Mouse (Mus musculus) erythroid progenitor cell, adult 5-6 weeks (primary cell): ENCODE data around the gene Ugt2b35. TPM values are rescaled to one million over a fixed set of nuclear protein-coding genes. Genes with fewer than 3 reads are reported as not detected.
"Not testable (repeated sequence)": the region's sequence is repeated elsewhere in the genome, so short reads cannot be mapped to it uniquely, and the experiment has no call there.

Experiments
- ATAC-seq: replicated peaks from 2 replicates; pipeline ENCODE4 v1.8.0; 2016; ENCODE audit warnings: moderate number of reproducible peaks, mild to moderate bottlenecking, moderate TSS enrichment, inconsistent platforms; ENCODE audit not compliant: poor library complexity, low FRiP score, severe bottlenecking
- total RNA-seq, 2 experiments: library from RNA; stranded (forward) in 1 of 2; stranded (reverse) in 1 of 2; fragments of 150-400 nt in 1 of 2; fragments of 186-747, 209-891 nt in 1 of 2; gene quantifications; 2 replicates each; pipeline versions ENCODE4 v1.2.3 to v1.2.4; 2015 to 2017; ENCODE audit warnings: low replicate concordance in 2 of 2

Ugt2b35 gene
- not detected in 2 replicates for total RNA-seq (2015; ENCODE audit: low replicate concordance)
- not detected in 2 replicates for total RNA-seq (2017; ENCODE audit: low replicate concordance)

DNA sequence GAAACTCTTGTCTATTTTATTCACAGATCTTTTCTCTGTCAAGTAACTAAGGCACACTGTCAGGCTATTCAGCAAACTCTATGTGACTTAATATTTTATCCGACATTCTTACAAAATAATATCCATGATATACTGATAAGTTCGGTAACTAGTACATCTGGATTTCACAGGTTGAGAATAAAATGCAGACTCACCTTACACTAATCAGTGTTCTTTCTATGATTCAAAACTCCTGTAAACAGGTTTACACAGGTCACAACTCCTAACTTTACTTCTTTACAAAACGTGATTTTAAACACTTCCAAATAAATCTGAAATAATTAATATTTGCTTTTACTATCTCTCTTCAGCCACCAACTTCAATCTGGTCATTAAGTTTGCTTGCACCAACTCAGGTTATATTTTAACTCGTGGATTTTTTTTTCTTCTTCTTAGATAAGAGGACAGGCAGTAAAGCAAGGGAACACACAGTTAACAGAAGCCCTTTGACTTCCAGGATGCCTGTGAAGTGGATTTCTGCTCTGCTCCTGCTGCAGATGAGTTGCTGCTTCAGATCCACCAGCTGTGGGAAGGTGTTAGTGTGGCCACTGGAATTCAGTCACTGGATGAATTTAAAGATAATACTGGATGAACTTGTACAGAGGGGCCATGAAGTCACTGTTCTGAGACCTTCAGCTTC, at the start of gene Ugt2b35:
Ugt2b35 (plus strand) TSS at position 466 of the 679 bp plus-strand sequence.
- no peak for ATAC-seq

DNA sequence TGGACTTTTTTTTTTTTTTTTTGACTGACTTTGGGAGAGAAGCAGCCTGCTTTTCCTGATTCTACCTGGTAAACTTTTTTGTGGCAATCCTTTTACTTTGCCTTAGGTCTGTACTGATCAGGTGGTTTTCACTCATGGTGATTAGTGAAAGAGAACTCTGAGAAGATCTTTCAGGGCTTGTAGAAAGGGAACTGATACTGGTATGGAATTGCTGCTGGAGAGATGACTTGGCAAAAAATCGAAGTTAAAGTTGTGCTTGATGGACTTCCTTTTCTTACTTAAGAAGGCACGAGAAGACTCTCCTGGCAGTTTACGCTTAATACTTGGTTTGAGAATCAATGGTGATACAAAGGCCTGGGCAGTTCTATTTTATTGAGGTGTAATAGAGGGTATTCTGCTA, 40.2 kb upstream of the Ugt2b35 start:
- ATAC-seq = no peak

DNA sequence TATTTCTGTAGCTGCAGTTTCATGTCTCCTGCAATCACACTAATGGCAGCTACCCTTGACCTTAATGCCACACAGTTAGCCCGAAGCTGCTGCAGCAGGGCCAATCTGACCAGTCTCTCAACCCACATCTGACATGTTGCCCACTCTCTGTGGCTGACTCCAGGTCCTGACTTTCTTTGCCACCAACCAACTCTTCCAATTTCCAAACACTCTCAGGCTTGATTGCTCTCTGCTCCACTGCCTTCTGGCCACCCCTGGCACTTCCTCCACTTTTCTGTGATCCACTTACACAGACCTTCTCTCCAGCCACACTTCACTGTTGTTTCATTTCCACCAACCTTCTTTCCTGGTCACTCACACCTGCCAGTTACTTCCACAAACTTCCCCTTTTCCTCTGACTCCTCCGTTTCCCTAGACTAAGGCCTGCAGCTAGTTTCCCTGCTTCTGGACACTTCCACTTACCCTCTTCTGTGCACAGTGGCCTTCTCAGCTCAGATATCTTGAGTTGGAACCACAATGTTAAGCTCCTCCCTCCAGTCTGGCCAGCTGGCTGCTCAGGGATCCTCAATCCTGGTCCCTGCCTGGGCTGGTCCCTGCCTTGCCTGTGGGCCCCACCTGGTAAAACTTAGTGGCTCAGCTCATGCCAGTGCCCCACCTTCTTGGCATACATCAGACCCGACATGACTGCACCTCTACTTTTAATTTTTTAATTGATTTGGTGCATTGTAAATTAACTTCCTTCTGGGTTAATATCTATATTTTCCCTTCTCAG, 38.9 kb upstream of the Ugt2b35 start:
- ATAC-seq = no peak

DNA sequence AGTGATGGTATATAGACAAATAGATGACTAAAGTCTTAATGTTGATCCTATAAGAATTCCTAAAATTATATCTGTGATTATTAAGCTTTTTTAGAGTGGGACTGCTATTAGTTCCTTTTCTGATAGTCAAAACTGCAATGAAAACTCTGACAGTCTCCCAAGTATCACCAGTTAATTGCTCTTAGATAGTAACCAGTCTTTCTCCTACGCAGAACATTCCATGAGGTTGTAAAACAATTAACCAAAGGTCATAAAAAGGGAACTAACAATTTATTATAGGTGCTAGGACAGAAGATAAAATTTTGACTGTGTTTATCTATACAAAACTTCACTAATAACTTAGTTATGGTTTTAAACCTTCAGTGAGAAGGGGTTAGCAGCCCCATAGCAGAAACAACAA, 37.8 kb upstream of the Ugt2b35 start:
- ATAC-seq = not testable (repeated sequence)

DNA sequence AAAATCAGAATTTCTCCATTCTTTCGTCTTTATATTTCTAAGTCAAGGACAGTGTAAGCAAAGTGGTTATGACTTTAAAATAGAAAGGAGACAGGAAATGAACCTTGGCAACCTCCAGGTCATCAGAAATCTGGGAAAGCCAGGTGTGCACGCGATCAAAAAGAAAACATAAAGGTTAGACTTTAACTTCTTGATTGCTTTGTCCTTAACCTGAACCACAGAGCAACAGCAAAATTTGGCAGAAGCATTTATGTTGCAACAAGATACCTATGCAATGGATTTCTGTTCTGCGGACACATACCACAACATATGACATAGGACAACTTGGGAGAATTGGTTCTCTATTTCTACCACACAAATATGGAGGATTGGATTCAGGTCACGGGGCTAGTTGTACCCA, 33.4 kb upstream of the Ugt2b35 start:
- not testable (repeated sequence) for ATAC-seq

DNA sequence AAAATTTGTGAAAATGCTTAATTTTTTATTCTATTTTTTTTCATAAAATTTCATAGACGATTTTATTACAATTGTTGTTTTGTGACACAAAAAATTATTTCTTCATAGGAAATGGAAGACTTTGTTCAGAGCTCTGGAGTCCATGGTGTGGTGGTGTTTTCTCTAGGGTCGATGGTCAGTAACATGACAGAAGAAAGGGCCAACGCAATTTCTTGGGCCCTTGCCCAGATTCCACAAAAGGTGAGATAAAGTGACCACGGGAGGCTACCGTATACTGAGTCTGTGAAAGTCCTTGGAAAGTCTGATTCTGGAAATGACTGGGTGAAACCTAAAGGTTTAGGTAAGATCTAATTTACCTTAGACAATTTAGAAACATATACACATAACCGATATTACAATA, 4.1 kb downstream of the Ugt2b35 start:
- no peak for ATAC-seq

DNA sequence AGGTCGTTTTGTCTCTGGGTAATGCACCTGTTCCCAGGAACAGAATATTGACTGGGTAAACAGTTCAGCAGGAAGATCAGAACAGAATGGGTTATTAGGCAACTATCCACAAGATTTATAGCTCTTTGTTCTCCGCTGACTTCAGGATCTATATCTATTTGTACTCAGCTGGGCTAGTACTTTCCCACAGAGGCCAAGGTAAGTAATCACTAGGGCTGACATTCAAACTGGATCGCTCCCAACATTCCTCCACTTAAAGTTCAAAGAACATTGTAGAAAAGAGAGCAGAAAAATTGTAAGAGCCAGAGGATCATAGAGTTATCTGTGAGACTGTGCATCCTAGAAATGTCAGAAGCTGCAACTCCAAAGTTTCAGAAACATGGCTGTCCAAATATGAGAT, 14.8 kb downstream of the Ugt2b35 start:
- ATAC-seq = no peak

DNA sequence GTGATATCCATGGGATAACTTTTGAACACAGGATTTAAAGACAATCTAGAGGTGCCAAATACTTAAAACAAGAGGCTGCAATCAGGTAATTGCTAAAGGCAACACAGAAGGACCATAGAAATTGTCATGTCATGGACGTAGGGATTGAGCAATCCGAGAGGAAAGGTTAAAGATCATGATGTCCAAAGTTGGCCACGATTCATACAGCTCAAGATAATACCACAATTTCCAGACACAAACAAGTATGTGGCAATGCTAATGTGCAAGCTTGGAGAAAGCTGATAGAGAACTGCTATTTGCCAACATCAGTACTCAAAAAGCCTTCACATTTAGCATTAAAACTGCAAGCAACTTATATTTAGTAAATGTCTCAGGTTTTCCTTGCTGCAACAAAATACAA, 26.7 kb downstream of the Ugt2b35 start:
- no peak for ATAC-seq

DNA sequence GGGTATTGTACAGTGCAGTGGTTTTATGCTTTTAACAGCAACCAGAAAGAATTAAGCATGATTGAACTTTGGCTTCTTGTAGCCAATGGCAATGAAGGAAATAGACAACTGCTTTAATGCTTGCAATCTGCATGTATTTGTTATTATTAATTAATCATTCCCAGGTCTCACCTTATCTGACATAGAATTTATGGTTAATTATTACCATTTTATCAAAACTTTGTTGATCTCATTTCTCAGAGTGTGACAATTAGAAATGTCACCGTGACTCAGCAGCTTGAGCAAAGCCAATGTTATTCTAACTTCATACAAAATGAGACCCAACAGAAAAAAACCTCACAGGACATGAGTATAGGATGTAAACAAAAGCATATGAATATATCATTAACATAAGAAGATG, 30.0 kb downstream of the Ugt2b35 start:
- no peak for ATAC-seq

Other genes with a start within 250 kb of the Ugt2b35 start
- gene Ythdc1, start 196.6 kb upstream of the Ugt2b35 start, total RNA-seq (2015; ENCODE audit: low replicate concordance) = 99.5 and 104 TPM in 2 replicates
- 64.9 and 84.1 TPM in 2 replicates for gene Ythdc1, start 196.6 kb upstream of the Ugt2b35 start, total RNA-seq (2017; ENCODE audit: low replicate concordance)
- gene Ugt2b34, start 93.9 kb upstream of the Ugt2b35 start, total RNA-seq (2015; ENCODE audit: low replicate concordance) = not detected in 2 replicates
- gene Ugt2b34, start 93.9 kb upstream of the Ugt2b35 start, total RNA-seq (2017; ENCODE audit: low replicate concordance) = not detected in 2 replicates
- gene Ugt2b1, start 74.3 kb upstream of the Ugt2b35 start, total RNA-seq (2015; ENCODE audit: low replicate concordance) = not detected in 2 replicates
- gene Ugt2b1, start 74.3 kb upstream of the Ugt2b35 start, total RNA-seq (2017; ENCODE audit: low replicate concordance) = not detected in 2 replicates
- gene Ugt2b36, start 91.7 kb downstream of the Ugt2b35 start, total RNA-seq (2015; ENCODE audit: low replicate concordance) = not detected in 2 replicates
- gene Ugt2b36, start 91.7 kb downstream of the Ugt2b35 start, total RNA-seq (2017; ENCODE audit: low replicate concordance) = not detected in 2 replicates
- gene Ugt2b5, start 139.5 kb downstream of the Ugt2b35 start, total RNA-seq (2015; ENCODE audit: low replicate concordance) = not detected in 2 replicates
- gene Ugt2b5, start 139.5 kb downstream of the Ugt2b35 start, total RNA-seq (2017; ENCODE audit: low replicate concordance) = not detected in 2 replicates